Mouse (Mus musculus) naive thymus-derived CD4-positive, alpha-beta T cell, adult 2 months (primary cell): Measurements from ENCODE around the gene Mtmr10.

Experiments
- DNase-seq: peaks from one replicate; pipeline ENCODE4 v3.0.0-alpha.2; 2011; ENCODE audit warnings: low read depth

The Mtmr10 gene

GRCm38 (mm10) chr7:64371940-64372878 is 84.8 kb downstream of the Mtmr10 start:
- DNase-seq: no peak

DNA sequence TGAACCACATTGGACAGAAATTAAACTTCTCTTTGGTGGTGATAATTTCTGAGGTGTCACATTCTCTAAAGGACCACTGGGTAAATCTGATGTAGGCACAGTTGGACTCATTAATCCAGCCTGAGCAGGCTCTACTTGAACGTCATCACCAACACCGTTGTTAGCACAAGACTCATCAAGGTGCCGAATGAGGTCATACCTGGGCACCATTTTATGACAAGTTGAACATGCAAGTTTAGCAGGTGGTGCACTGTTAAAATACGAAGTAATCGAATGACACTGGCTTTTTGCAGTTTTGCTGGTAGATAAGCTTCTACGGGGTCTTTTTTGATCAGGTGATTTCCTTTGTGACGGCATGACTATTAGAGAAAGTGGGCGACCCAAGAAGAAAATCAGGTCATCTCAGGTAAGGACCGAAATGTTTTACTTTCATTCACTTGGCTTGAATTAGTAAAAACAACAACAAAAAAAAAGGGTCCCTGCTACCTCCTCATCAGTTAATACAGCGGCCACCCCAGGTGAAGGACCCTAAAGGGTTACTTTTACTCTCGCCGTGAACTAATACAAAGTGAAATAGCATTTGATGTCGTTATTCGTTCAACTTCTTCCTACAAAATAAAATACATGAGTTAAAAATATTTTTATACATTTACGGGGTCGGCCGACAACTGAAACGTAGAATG is 85.8 kb downstream of the Mtmr10 start:
- peak; percentile 66 for DNase-seq

DNA sequence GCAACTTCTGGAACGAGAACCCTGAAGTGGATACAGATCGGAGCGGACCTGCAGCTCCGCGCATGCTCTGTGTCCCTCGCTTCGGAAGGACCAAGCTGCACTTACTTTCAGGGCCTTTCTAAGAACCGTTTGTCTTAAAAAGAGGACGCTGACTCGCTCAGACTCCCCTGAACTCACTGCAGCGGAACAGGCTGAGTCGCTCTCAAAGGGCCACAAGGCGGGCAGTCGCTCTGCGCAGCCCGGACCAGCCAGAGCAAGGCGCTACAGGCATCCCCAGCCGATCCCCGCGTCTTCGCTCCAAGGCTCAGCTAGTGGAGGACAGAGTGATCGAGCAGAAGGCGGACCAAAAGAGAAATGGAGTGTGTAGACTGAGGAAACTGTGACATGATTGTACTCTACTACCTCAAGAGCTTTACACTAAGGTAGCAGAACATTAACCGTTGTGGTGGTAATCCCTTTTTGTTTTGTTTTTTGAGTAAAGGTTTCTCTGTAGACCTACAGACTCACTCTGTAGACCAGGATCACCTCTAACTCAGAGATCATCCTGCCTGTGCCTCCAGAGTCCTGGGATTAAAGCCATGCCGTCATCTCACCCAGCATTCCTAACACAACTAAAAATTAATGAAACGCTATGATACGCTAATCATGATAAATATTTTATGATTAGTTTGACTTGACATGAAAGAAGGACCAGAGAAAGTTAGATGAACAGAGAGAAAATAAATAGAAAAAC is 86.5 kb downstream of the Mtmr10 start, which contains the start of gene Fan1:
Gene Fan1, minus strand, starts transcription at position 266 of the 733 bp plus-strand sequence.
- DNase-seq: peak; percentile 93
